Mouse (Mus musculus): Measurements from ENCODE around the gene Sult1d1. TPM values are rescaled to one million over a fixed set of nuclear protein-coding genes. Genes with fewer than 3 reads are reported as not detected.

The Sult1d1 gene
- total RNA-seq, 2 experiments from 2014 or later = not detected

Other genes starting within 250 kb of the Sult1d1 start
- gene Ugt2a3, start 231.8 kb downstream of the Sult1d1 start, total RNA-seq (2015) = not detected in 2 replicates
- not detected in 2 replicates for gene Ugt2a3, start 231.8 kb downstream of the Sult1d1 start, total RNA-seq (2017)
- gene Ugt2b38, start 144.8 kb downstream of the Sult1d1 start, total RNA-seq (2015) = not detected in 2 replicates
- not detected in 2 replicates for gene Ugt2b38, start 144.8 kb downstream of the Sult1d1 start, total RNA-seq (2017)
- gene Ugt2a2, start 86.8 kb downstream of the Sult1d1 start, total RNA-seq (2015) = not detected in 2 replicates
- gene Ugt2a2, start 86.8 kb downstream of the Sult1d1 start, total RNA-seq (2017) = not detected in 2 replicates
- not detected in 2 replicates for gene Gm43638, start 82.2 kb downstream of the Sult1d1 start, total RNA-seq (2015)
- not detected in 2 replicates for gene Gm43638, start 82.2 kb downstream of the Sult1d1 start, total RNA-seq (2017)
- gene Ugt2a1, start 78.2 kb downstream of the Sult1d1 start, total RNA-seq (2015) = not detected in 2 replicates
- gene Ugt2a1, start 78.2 kb downstream of the Sult1d1 start, total RNA-seq (2017) = not detected in 2 replicates
- gene Sult1b1, start 30.8 kb downstream of the Sult1d1 start, total RNA-seq (2015) = not detected in 2 replicates
- not detected in 2 replicates for gene Sult1b1, start 30.8 kb downstream of the Sult1d1 start, total RNA-seq (2017)
- gene Sult1e1, start 22.6 kb upstream of the Sult1d1 start, total RNA-seq (2015) = not detected in 2 replicates
- gene Sult1e1, start 22.6 kb upstream of the Sult1d1 start, total RNA-seq (2017) = not detected in 2 replicates
- not detected in 2 replicates for gene Csn1s1, start 97.2 kb upstream of the Sult1d1 start, total RNA-seq (2015)
- not detected in 2 replicates for gene Csn1s1, start 97.2 kb upstream of the Sult1d1 start, total RNA-seq (2017)
- not detected in 2 replicates for gene Csn2, start 130.6 kb upstream of the Sult1d1 start, total RNA-seq (2015)
- gene Csn2, start 130.6 kb upstream of the Sult1d1 start, total RNA-seq (2017) = not detected in 2 replicates
- not detected in 2 replicates for gene Csn1s2a, start 205.5 kb upstream of the Sult1d1 start, total RNA-seq (2015)
- not detected in 2 replicates for gene Csn1s2a, start 205.5 kb upstream of the Sult1d1 start, total RNA-seq (2017)
- gene Csn1s2b, start 239.1 kb upstream of the Sult1d1 start, total RNA-seq (2015) = not detected in 2 replicates
- gene Csn1s2b, start 239.1 kb upstream of the Sult1d1 start, total RNA-seq (2017) = not detected in 2 replicates